Mouse (Mus musculus) G1E (cell line): Measurements from ENCODE around the gene Cmss1.

Experiments used
- CTCF ChIP-seq: IDR thresholded peaks from 2 replicates; pipeline ENCODE4 v1.5.1; 2012; ENCODE audit warnings: low read depth, low read length, inconsistent platforms, mixed read lengths
- GATA1 ChIP-seq: IDR thresholded peaks from 2 replicates; pipeline ENCODE4 v1.6.1; 2012; ENCODE audit warnings: borderline replicate concordance, low read length, inconsistent platforms, mixed read lengths

GRCm38 (mm10) chr16:57303716-57304115 is 302.9 kb downstream of the Cmss1 start:
- TF ChIP-seq CTCF (no peak), GATA1 (no peak)
